Mouse (Mus musculus): ENCODE measurements around the gene Spata33. TPM values are rescaled to one million over a fixed set of nuclear protein-coding genes. Genes with fewer than 3 reads are reported as not detected.
"Not testable (repeated sequence)": the region's sequence is repeated elsewhere in the genome, so short reads cannot be mapped to it uniquely, and the experiment has no call there.

Spata33 gene
- total RNA-seq (2021): 1 to 10 TPM; 5.6 to 7.0 TPM

GRCm38 (mm10) chr8:123212321-123213117 lies at the start of gene Spata33, which contains the start of gene Chmp1a:
TSS of gene Spata33 (plus strand) at chr8:123212832.
TSS of gene Chmp1a (minus strand) at chr8:123212763.
- peak; percentile 84 to 85 for DNase-seq

DNA sequence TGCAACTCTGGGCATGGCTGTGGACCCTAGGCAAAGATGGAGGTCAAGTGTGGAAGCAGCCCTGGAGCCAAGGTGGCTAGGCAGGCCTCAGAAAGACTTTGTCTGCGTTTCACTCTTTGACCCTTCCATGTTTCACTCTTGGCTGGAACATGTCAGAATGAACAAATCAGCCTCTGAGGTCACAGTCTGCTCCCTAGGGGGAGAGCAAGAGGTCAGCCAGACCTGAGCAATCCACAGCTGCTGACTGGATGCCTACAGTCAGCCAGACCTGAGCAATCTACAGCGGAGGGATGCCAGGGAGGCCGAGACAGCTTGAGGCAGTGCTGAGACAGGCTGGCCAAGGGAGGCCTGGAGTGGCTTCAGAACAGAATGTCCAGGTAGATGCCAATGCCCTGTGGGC lies 31.2 kb upstream of the Spata33 start:
- DNase-seq: no peak

DNA sequence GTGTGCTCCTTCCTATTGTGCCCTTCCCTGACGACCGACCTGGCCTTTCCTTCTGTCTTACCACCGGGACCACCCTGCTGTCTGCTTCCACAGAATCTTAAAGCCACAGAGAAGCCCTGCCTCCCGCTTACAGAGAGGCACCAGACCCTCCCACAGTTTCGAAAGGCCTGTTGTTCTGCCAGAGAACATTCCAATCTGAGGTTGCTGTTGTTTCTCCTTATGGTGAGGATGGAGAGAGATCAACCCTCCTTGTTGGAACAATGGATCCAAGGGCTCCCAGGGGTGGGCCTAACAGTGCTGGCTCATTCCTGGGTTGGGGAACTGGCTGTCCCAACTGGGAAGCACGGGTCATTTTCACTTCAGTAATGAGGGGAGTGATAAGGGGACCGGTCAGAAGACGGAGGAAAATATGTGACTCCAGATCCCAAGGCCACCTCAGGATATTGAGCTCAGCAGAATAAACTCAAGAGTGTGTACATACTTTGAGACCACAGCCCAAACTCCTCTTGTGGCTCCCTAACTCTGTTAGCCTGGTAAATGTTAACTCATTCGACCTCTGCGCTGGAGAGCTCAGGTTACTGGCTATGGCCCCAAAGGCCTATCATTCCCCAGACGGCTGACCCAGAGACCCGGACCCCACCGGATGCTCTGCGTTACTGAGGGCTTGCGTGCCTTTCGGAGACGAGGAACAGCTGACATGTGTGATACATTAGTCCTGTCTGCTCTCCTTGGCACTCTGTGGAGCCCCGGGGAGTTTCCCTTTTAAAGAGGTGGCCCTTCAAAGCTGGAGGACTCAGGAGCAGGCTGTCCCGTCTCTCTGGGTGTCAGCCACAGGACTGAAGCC lies 26.8 kb upstream of the Spata33 start, which contains the start of gene Dpep1:
TSS of gene Dpep1 (plus strand) at position 677 of the 844 bp plus-strand sequence.
- DNase-seq: no peak

DNA sequence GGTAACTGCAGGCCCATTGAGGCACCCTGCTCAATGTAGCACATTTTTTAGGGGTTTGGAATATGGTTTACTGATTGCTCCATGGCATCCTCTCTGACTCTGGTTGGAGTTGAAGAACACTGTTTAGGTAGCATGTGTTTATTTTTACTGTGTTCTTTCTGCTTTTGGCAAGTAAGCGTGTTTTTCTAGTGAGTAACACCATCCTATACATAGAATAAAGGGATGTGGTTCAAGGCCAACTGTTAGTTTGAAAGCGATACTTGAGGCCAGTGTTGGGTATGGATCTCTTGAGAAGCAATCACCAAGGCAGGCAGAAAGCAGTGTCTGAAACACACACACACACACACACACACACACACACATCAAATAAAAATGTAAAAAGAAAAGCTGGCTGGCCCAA lies 24.6 kb upstream of the Spata33 start:
- no peak for DNase-seq

DNA sequence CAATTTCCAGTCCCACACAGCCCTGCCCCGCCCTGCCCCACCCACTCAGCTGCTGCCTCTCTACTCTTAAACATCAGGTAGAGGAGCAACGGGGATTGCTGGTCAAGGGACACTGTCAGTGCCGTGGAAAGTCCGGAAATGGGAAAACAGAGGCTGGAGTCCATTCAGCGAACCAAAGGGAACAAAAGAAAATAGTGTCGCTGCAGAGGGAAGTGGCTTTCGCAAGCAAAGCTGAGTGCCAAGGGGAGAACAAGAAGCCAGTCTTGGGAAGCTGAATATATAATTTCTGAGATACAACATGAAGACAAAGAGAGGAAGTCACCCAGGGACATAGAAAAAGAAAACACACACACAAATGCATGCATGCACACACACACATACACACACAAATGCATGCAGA lies 23.8 kb upstream of the Spata33 start:
- DNase-seq: no peak

DNA sequence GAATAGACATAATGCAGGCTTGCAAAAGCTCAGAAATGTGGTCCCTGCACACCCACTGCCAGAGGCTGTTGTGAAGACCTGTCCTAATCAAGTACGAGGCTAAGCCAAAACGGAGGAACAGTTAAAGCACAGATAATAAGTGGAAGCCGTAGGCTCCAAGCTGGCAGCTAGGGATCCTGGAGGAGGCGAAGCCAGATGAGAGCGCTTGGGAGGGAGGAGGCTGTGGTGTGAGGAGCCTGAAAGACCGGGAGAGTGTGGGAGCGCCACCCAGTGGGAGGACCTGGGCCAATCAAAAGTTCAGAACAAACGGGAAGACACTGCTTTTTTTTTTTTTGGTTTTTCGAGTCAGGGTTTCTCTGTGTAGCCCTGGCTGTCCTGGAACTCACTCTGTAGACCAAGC lies 22.0 kb upstream of the Spata33 start:
- peak; percentile 70 to 74 for DNase-seq

- DNase-seq: no peak
Observed at GRCm38 (mm10) chr8:123191908-123192307, 20.7 kb upstream of the Spata33 start.

GRCm38 (mm10) chr8:123193771-123194170 lies 18.9 kb upstream of the Spata33 start:
- no peak for DNase-seq

GRCm38 (mm10) chr8:123197016-123197415 lies 15.6 kb upstream of the Spata33 start:
- DNase-seq: not testable (repeated sequence)

DNA sequence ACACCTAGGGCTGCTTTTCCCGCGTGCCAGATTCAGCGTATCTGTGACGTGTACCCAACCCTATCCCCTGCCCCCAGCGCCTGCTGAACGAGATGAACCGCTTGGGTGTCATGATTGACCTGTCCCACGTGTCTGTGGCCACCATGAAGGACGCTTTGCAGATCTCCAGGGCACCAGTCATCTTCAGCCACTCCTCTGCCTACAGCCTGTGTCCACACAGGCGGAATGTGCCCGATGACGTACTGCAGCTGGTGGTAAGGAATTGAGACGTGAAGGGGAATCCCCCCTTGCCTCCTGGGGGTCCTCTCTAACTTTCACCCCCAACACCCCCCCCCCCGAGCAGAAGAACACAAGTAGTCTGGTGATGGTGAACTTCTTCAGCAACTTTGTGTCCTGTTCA lies 12.8 kb upstream of the Spata33 start:
- no peak for DNase-seq

DNA sequence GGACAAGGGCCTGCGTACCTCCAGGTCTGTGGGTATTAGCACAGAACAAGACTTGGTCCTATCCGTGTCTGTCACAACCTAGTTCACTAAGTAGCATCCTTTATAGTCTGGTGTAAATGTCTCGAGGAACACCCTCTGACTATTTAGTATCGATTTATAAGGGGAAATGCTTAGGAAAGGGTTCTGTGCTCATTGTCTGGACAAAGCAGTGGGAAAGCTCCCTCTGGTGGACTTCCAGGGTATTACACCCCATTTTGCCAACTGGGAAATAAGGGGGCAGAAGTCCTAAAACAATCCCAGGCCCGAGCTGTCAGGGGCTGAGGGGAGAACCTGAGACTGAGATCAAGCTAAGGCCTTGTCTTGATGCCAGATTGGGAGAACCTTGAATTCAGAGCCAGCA lies 10.3 kb upstream of the Spata33 start:
- peak; percentile 57 to 80 for DNase-seq

- no peak for DNase-seq
Observed at GRCm38 (mm10) chr8:123203571-123203970, 9.1 kb upstream of the Spata33 start.

DNA sequence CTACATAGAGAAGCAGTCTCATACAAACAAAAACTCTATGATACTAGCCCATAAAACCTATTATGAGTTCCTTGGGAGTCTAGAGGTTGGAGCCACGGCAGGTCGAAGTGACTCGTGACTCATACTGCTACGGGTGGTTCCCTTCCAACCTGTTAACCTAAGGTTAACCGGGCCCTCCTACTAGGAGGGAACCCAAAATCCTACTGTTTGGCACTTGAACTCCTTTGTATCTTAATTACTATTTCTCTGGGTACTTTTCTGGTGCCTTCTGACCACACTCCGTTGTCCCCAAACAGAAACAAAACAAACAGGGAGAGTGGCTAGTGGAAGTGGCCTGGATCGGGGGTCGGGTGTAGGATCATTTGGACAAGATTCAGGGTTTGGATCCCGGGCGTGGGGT lies 756 bp upstream of the Spata33 start:
- DNase-seq: no peak

DNA sequence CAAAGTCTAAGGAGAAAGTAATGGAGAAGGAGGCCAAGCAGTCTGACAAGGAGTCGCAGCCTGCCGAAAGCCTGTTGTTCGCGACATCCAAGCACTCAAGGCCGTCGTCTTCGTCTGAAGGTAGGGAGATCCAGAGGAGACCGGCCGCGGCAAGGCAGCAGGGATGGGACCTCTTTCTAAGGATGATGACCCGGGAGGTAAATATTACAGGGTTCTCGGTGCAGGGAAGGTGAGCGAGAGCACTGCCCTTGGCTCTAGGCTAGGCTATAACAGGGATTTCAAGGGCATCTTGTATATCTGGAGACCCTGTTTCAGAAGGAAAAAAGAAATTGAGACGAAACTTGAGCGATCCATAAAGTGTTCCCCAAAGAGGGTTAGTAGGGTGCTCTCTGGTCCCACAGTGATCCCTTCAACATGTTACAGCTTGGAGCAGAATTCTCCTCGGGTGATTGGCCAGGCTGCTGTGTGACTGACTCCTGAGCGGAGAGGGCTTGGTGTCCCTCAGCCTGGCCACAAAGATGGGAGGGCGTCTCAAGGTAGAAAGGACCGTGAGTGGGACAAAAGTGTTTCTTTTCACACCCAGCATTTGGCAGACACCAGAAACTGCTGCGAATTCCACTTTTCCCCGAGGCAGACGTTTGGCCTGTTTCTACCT lies 613 bp downstream of the Spata33 start:
- no peak for DNase-seq

DNA sequence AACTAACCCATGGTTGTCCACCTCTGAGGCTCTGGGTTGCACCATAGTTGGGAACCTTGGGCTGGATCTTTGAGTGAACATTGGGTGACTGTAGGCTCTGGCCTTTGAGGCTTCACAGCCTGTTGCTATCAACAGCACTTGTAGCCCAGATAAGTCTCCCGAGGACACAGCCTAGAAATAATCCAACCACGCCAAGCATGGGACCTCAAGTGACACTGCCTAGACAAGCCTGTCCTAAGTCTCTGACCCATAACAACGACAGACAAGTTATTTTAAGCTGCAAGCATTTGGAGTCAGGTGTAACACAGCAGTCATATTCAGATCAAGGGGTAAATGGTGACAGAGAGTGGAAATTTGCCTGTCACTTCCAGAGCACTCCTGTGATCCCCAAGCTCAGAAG lies 2.8 kb downstream of the Spata33 start:
- no peak for DNase-seq

- DNase-seq: no peak
Observed at GRCm38 (mm10) chr8:123220917-123221316, 8.3 kb downstream of the Spata33 start.

DNA sequence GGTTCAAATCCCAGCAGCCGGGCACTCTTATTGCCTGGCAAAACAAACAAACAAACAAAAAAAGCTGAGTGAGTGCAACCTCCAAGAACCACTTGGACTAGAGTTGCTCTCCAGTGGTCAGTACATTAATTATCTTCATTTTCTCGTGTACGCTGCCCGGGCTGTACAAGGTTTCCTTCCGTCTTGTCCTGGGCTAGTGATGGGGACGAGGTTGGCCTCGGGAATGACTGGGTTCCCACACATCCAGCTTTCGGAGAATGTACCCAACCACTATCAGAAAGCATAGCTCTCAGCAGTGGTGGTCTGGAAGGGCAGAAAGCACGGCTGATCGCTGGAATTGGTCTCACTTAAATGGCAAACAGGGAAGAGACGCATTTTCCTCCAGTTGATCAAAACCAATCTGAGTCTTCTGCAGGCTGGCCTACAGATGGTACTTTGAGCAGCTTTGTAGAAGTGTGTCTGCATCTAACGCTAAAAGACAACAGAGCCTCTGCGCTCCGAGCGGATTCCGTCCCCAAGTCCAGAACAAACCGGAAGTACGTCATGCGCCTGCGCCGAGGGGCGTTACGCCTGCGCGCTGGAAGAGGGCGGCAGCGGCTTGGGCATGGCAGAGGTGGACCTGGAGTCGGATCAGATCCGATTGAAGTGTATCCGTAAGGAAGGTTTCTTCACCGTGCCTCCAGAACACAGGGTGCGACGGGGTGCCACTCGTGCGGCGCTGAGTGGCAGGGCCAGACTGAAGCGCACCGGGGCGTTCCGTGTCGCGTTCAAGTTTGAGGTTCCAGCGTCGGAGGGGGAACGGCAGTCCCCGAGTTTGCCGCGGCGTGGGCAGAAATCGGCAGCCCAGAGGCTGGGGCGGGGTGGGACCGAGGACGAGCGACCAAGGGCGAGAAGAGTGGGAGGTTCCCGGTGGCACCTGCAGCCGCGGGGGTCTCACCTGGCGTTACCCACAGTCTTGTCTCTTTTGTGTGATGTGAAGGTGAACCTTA lies 11.9 kb downstream of the Spata33 start, which contains the start of gene Cdk10:
TSS of gene Cdk10 (plus strand) at position 565 of the 989 bp plus-strand sequence.
- DNase-seq: peak; percentile 93

DNA sequence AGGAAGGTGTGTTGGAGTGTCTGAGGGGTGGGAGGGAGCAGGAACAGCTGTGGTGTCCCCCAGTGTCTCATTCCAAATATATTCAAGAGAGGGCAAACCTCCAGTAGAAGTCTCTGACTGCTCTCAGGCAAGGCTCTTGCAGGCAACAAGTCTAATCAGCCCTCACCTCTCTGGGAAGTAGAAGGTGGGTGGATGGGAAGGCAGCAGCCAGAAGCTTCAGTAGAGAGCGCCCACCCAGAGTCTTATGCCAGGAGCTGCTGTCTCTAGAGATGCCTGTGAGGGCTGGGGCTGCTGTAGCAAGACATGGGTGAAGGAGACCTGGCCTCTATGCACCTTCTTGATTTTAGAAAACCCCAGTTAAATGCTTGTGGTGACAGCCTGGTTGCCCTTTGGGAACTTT lies 15.8 kb downstream of the Spata33 start:
- no peak for DNase-seq

DNA sequence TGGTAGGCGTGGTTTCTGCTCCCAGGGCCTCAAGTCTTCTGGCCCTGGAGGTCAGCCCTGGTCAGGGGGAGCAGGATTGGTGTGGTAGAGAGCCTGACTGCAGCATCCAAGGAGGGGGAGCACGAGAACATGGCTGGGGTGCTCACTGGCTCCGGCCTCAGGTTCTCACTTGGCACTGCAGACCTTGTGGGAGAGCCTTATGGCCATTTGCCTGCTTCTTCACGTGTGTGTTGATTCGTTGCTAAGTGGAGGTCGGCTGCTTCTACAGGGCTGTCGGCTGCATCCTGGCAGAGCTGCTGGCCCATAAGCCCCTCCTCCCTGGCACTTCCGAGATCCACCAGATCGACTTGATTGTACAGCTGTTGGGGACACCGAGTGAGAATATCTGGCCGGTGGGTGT lies 17.7 kb downstream of the Spata33 start:
- not testable (repeated sequence) for DNase-seq

- DNase-seq: peak in 1 of 2 experiments; percentile 42
Observed at GRCm38 (mm10) chr8:123231742-123232141, 19.1 kb downstream of the Spata33 start.

- peak in 1 of 2 experiments; percentile 34 for DNase-seq
Observed at GRCm38 (mm10) chr8:123232553-123232952, 19.9 kb downstream of the Spata33 start.
